Mouse (Mus musculus) kidney, embryonic 14.5 days (tissue): ENCODE measurements at regions not wholly inside any gene's neighbourhood (a gene's known extent, or its start where the extent isn't known, plus 50 kb on each side); places are given as distances from the start of the nearest gene placed in this dataset.
A peak's percentile ranks its signal among the peaks of the same experiment; 100 is the strongest.
"Not testable (repeated sequence)": the region's sequence is repeated elsewhere in the genome, so short reads cannot be mapped to it uniquely, and the experiment has no call there.

Source experiments
- ATAC-seq: fragments of 200-750 bp; cut with Nextera tagmentation; 2 replicates; pipeline ENCODE4 v1.8.0; 2017; ENCODE audit warnings: moderate number of reproducible peaks, mild to moderate bottlenecking, moderate TSS enrichment, moderate library complexity; ENCODE audit not compliant: low FRiP score, low TSS enrichment
- H3K27ac ChIP-seq: fragments of 300-500 bp; sonication (generic); 2 replicates; pipeline ENCODE4 v1.5.1; 2014; ENCODE audit warnings: low read depth, mild to moderate bottlenecking, low read length, moderate library complexity, mixed read lengths
- H3K27me3 ChIP-seq: fragments of 300-500 bp; sonication (generic); 2 replicates; pipeline ENCODE4 v1.6.1; 2014; ENCODE audit warnings: mild to moderate bottlenecking, low read length; ENCODE audit not compliant: control insufficient read depth, insufficient read depth
- H3K36me3 ChIP-seq: fragments of 300-500 bp; sonication (generic); 2 replicates; pipeline ENCODE4 v1.6.1; 2014; ENCODE audit warnings: low read length, mixed read lengths; ENCODE audit not compliant: control insufficient read depth, insufficient read depth
- H3K4me1 ChIP-seq: fragments of 300-500 bp; sonication (generic); 2 replicates; pipeline ENCODE4 v1.6.1; 2014; ENCODE audit warnings: low read length, mixed read lengths; ENCODE audit not compliant: control insufficient read depth, insufficient read depth
- H3K4me2 ChIP-seq: fragments of 300-500 bp; sonication (generic); replicated peaks from 2 replicates; pipeline ENCODE4 v1.6.1; 2014; ENCODE audit warnings: low read depth, mild to moderate bottlenecking, low read length
- H3K4me3 ChIP-seq: fragments of 300-500 bp; sonication (generic); 2 replicates; pipeline ENCODE4 v1.5.1; 2014; ENCODE audit warnings: mild to moderate bottlenecking, low read length
- H3K9ac ChIP-seq: fragments of 300-500 bp; sonication (generic); 2 replicates; pipeline ENCODE4 v1.6.1; 2014; ENCODE audit warnings: low read depth, mild to moderate bottlenecking, low read length, moderate library complexity
- H3K9me3 ChIP-seq: fragments of 300-500 bp; sonication (generic); 2 replicates; pipeline ENCODE4 v1.6.1; 2016; ENCODE audit warnings: low read length; ENCODE audit not compliant: control insufficient read depth
- WGBS: fragments of 180-500 bp; shearing (Covaris S2); extraction: QIAGEN DNeasy Blood & Tissue Kit; methylation state at CpG from one replicate; pipeline ENCODE4 v1.1.7; 2014; 5-methylcytosine and 5-hydroxymethylcytosine counted together

- H3K4me1 ChIP-seq = no peaks in the 10 kb centered on the region
- 49% methylated on average over 6 of the region's 6 CpGs for WGBS
Observed at GRCm38 (mm10) chr5:116991461-116991860, 124.5 kb downstream of the Suds3 start.

GRCm38 (mm10) chr5:116971474-116971873, 144.4 kb downstream of the Suds3 start:
- H3K27me3 ChIP-seq, ATAC-seq, H3K9ac ChIP-seq, H3K36me3 ChIP-seq, H3K4me3 ChIP-seq, H3K27ac ChIP-seq, H3K4me1 ChIP-seq, H3K9me3 ChIP-seq, H3K4me2 ChIP-seq: not testable (repeated sequence)
- WGBS = 93% methylated on average over 4 of the region's 4 CpGs

More at GRCm38 (mm10) chr5:116991461-116991860, 124.5 kb downstream of the Suds3 start:
- Histone ChIP-seq H3K4me3 (no peak overlapping the region), H3K9ac (no peak overlapping the region), H3K9me3 (0 out of 2 replicates have a peak, but pooled peaks cover 2% of the 10 kb centered on the region), H3K27ac (no peak overlapping the region), H3K36me3 (no peaks in the 10 kb centered on the region), H3K27me3 (no peaks in the 10 kb centered on the region), H3K4me2 (no peak overlapping the region)
- ATAC-seq = no peak

- WGBS = 85% methylated on average over 7 of the region's 7 CpGs
- no peaks in the 10 kb centered on the region for H3K4me1 ChIP-seq
Observed at GRCm38 (mm10) chr5:116964171-116964570, 151.7 kb downstream of the Suds3 start.

GRCm38 (mm10) chr5:116963106-116963505, 152.8 kb downstream of the Suds3 start:
- no peak overlapping the region for H3K9ac ChIP-seq
- no peak overlapping the region for H3K4me2 ChIP-seq
- no peak overlapping the region for H3K4me3 ChIP-seq
- no peak for ATAC-seq
- no peaks in the 10 kb centered on the region for H3K9me3 ChIP-seq
- H3K27me3 ChIP-seq = no peaks in the 10 kb centered on the region
- H3K36me3 ChIP-seq = no peaks in the 10 kb centered on the region
- H3K27ac ChIP-seq = no peak overlapping the region
- H3K4me1 ChIP-seq = no peaks in the 10 kb centered on the region
- WGBS = 79% methylated on average over 2 of the region's 2 CpGs

More at GRCm38 (mm10) chr5:116964171-116964570, 151.7 kb downstream of the Suds3 start:
- no peaks in the 10 kb centered on the region for H3K27me3 ChIP-seq
- H3K4me3 ChIP-seq = no peak overlapping the region
- H3K9ac ChIP-seq = no peak overlapping the region
- H3K9me3 ChIP-seq = no peaks in the 10 kb centered on the region
- H3K36me3 ChIP-seq = no peaks in the 10 kb centered on the region
- no peak overlapping the region for H3K4me2 ChIP-seq
- no peak for ATAC-seq
- no peak overlapping the region for H3K27ac ChIP-seq

GRCm38 (mm10) chr5:116960041-116960440, 155.9 kb downstream of the Suds3 start:
- H3K9ac ChIP-seq = no peak overlapping the region
- WGBS = 60% methylated on average over 8 of the region's 8 CpGs
- no peaks in the 10 kb centered on the region for H3K9me3 ChIP-seq
- no peak for ATAC-seq
- H3K4me3 ChIP-seq = no peak overlapping the region
- H3K36me3 ChIP-seq = no peaks in the 10 kb centered on the region
- H3K4me1 ChIP-seq = no peaks in the 10 kb centered on the region
- no peak overlapping the region for H3K27ac ChIP-seq
- no peak overlapping the region for H3K4me2 ChIP-seq
- H3K27me3 ChIP-seq = no peaks in the 10 kb centered on the region

- 78% methylated on average over 5 of the region's 5 CpGs for WGBS
- no peaks in the 10 kb centered on the region for H3K9me3 ChIP-seq
- H3K27ac ChIP-seq = no peak overlapping the region
- H3K9ac ChIP-seq = no peak overlapping the region
- no peak overlapping the region for H3K4me3 ChIP-seq
- no peaks in the 10 kb centered on the region for H3K36me3 ChIP-seq
- H3K4me1 ChIP-seq = no peaks in the 10 kb centered on the region
- no peak for ATAC-seq
- no peaks in the 10 kb centered on the region for H3K27me3 ChIP-seq
- H3K4me2 ChIP-seq = no peak overlapping the region
Observed at GRCm38 (mm10) chr5:116958141-116958540, 157.8 kb downstream of the Suds3 start.

GRCm38 (mm10) chr5:116956572-116956971, 159.3 kb downstream of the Suds3 start:
- no peaks in the 10 kb centered on the region for H3K9me3 ChIP-seq
- no peak overlapping the region for H3K27ac ChIP-seq
- H3K4me2 ChIP-seq = no peak overlapping the region
- no peak for ATAC-seq
- no peaks in the 10 kb centered on the region for H3K4me1 ChIP-seq
- H3K27me3 ChIP-seq = no peaks in the 10 kb centered on the region
- H3K9ac ChIP-seq = no peak overlapping the region
- H3K36me3 ChIP-seq = no peaks in the 10 kb centered on the region
- 55% methylated on average over 13 of the region's 13 CpGs for WGBS
- H3K4me3 ChIP-seq = no peak overlapping the region

DNA sequence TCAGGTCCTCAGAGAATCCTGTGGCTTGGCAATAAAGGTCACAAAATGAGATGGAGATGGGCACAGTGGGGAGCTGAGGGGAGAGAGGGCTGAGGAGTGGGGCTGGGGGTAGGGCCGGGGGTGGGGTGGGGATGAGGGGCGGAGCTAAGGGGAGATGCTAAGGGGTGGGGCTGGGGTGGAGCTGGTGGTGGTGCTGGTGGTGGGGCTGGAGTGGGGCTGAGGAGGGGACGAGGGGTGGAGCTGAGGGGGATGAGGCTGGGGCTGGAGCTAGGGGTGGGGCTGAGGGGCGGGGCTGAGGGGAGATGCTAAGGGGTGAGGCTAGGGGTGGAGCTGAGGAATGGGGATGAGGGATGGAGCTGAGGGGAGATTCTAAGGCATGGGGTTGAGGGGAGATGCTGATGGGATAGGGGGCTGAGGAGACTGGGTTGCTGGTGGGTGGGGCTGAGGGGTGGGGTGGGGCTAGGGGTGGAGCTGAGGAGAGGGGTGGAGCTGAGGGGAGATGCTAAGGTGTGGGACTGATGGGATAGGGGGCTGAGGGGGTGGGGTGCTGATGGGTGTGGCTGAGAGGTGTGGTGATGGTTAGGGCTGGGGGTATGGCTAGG, 165.5 kb downstream of the Suds3 start:
- Histone ChIP-seq H3K4me2 (no peak overlapping the region), H3K27ac (no peak overlapping the region), H3K4me3 (no peak overlapping the region), H3K9ac (no peak overlapping the region), H3K9me3 (no peaks in the 10 kb centered on the region), H3K27me3 (no peaks in the 10 kb centered on the region), H3K4me1 (no peaks in the 10 kb centered on the region), H3K36me3 (no peaks in the 10 kb centered on the region)
- WGBS = 14% methylated on average over 2 of the region's 4 CpGs
- no peak for ATAC-seq

GRCm38 (mm10) chr5:116934585-116934984, 181.3 kb downstream of the Suds3 start:
- Histone ChIP-seq H3K4me3 (no peak overlapping the region), H3K9me3 (no peaks in the 10 kb centered on the region), H3K9ac (no peak overlapping the region), H3K4me1 (no peaks in the 10 kb centered on the region), H3K4me2 (no peak overlapping the region), H3K36me3 (no peaks in the 10 kb centered on the region), H3K27ac (no peak overlapping the region), H3K27me3 (no peaks in the 10 kb centered on the region)
- peak; percentile 93 for ATAC-seq
- 30% methylated on average over 5 of the region's 5 CpGs for WGBS
